Mouse (Mus musculus) lung, postnatal 0 days (tissue): Measurements from ENCODE around the gene Slc22a3.

ENCODE experiments used
- CTCF ChIP-seq: IDR thresholded peaks from 2 replicates; pipeline ENCODE4 v1.5.1; 2016; ENCODE audit warnings: antibody characterized with exemption, mild to moderate bottlenecking
- EP300 ChIP-seq: IDR thresholded peaks from 2 replicates; pipeline ENCODE4 v1.6.1; 2016; ENCODE audit warnings: antibody characterized with exemption, mild to moderate bottlenecking, control low read depth

GRCm38 (mm10) chr17:12519089-12519488 lies 11.6 kb upstream of the Slc22a3 start:
- TF ChIP-seq EP300 (no peak), CTCF (no peak)
